Mouse (Mus musculus) Patski (cell line): ENCODE results near the gene Inpp5a. TPM values are rescaled to one million over a fixed set of nuclear protein-coding genes. Genes with fewer than 3 reads are reported as not detected.

Source experiments
- ATAC-seq: fragments of 100-300 bp; one replicate; pipeline ENCODE4 v1.8.0; 2021
- CTCF ChIA-PET: fragments of 350-600 bp; sonication (Branson Sonifier 250); formaldehyde crosslinking; loops from one replicate; lab custom pipeline; 2022; ENCODE audit warnings: inconsistent platforms; lab: Charles Lee
- POLR2A ChIA-PET: fragments of 350-600 bp; sonication (Branson Sonifier 250); formaldehyde crosslinking; loops from one replicate; lab custom pipeline; 2022; ENCODE audit warnings: antibody characterized with exemption, inconsistent platforms; lab: Charles Lee
- DNase-seq: peaks from one replicate; pipeline ENCODE4 v3.0.0-alpha.2; 2011; ENCODE audit warnings: low read depth, low spot score
- H3K27me3 ChIP-seq: fragments of 371-371 bp; one replicate; pipeline ENCODE4 v1.5.1; 2021
- CTCF ChIP-seq: fragments of 100-300 bp; IDR thresholded peaks from one replicate; pipeline ENCODE4 v1.5.1; 2021
- in situ Hi-C: fragments of 300-500 bp; cut with MboI; formaldehyde crosslinking; loops from 3 replicates; pipeline ENCODE4 v1.11.1; 2018; ENCODE audit warnings: low pct_unique_long_range_greater_than_20kb, mixed read lengths
- polyA plus RNA-seq: library from polyadenylated mRNA; unstranded; gene quantifications from one replicate; pipeline ENCODE4 v1.2.3, GENCODE M21; 2021

The Inpp5a gene
- polyA plus RNA-seq: 25.5 TPM

DNA sequence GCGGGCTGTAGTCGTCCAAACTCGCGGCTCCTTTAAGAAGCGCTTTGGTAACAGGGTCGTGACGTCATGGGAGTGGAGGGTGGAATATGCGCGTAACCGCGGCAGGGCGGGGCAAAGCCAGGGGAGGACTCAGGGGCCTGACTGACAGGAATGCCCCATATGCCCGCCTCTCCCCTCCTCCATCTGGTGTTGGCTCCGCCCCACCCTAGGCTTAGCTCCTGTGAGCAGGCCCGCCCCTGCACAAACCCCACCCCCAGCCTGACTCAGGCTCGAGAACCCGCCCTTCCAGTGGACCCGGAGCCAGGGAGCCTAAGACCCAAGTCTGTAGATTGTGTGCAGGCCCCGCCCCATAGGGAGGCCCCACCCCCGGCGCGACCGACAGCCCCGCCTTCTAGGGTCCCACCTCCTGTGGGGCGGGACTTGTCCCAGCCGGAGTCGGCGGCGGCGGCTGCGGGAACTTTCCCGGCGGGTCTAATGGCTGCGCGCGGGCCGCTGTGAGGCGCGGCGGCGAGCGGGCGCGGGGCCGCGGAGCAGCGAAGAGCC, at the start of gene Inpp5a:
TSS of gene Inpp5a (plus strand) at position 440 of the 543 bp plus-strand sequence.
- H3K27me3 ChIP-seq: no peaks in the 10 kb centered on the region
- POLR2A ChIA-PET: no interaction called here
- peak; percentile 97 for ATAC-seq
- CTCF ChIA-PET: interaction anchor here (1.5 to 5.3 kb wide), 3 partner anchors 26 to 86 kb away, joined by 3 to 28 read pairs (median 14); no protein-coding TSS in a partner anchor
- in situ Hi-C loops: no loop called here
- DNase-seq: peak; percentile 94
- TF ChIP-seq CTCF: no peak

DNA sequence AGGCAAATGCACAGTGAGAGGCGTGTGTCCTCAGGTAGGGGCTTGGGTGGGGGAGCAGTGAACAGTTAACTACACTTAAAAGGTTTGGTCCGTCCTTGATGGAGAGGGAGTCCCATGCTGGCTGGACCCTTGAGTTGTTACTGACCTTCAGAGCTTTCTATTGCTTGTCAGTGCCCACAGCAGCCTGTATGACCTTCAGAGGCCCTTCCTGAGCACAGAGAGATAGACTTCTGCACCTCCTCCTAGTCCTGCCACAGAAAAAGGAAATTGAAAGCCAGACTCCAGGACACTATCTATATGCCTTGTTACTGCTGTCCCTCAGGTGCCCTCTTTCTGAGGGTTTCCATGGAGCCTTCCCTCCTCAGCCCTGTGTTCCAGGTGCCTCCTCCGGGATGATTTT, 49.7 kb upstream of the Inpp5a start:
- ATAC-seq (no peak), DNase-seq (no peak)
- H3K27me3 ChIP-seq: no peaks in the 10 kb centered on the region
- CTCF ChIA-PET: no interaction called here
- in situ Hi-C loops: no loop called here
- POLR2A ChIA-PET: no interaction called here
- no peak for TF ChIP-seq CTCF

DNA sequence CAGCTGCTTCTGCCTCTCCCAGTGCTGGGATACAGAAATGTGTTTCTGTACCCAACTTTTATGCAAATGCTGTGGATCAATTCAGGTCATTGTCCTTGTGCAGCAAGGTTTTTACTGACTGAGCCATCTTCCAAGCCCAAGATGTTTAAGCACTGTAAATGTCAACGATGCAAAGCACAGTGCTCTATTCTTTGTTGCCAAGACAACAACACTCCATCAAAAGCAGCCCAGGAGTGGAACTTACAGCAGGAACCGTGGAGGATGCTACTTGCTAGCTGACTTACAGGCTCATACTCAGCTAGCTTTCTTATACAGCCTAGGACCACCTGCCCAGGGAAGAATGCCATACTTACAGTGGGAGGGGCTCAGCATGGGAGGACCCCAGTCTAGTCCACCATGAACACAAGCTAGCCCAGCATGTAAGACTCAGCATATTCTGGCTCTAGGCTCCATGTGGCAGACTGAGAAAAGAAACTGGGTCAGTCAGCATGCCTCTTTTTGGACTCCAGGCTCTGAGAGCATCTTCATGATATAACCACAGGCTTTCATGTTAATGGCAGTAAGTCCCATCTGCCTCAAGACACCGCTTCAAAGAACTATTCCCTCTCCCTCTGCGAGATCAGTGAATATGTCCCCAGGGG, 47.8 kb upstream of the Inpp5a start:
- CTCF ChIA-PET: interaction anchor here (3.0 kb wide), 1 partner anchor 14 kb away, joined by 11 read pairs; no protein-coding TSS in a partner anchor
- POLR2A ChIA-PET: no interaction called here
- in situ Hi-C loops: no loop called here
- ATAC-seq: no peak
- no peak for TF ChIP-seq CTCF
- DNase-seq: no peak
- no peaks in the 10 kb centered on the region for H3K27me3 ChIP-seq

DNA sequence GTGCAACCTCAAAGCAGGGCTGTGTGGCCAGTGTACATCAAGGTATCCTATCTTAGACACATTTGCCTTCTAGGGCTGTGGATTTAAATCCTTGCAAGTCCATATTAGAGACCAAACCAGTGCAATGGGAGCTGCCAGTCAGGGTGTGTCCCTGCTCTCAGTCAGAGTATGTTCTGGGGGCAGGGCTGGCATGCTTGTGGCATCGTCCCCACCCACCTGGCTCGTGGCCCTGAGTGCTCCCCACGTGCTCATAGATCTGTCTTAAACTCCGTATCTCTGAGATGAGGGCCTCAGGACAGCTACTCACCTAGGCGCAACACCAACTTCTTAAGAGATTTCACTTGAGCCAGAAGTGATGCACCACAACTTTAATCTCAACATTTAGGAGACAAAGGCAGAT, 46.1 kb upstream of the Inpp5a start:
- DNase-seq: no peak
- in situ Hi-C loops: no loop called here
- ATAC-seq: no peak
- no peak for TF ChIP-seq CTCF
- ChIA-PET CTCF (interaction anchor here (3.0 kb wide), 1 partner anchor 12 kb away, joined by 11 read pairs; no protein-coding TSS in a partner anchor), POLR2A (no interaction called here)
- no peaks in the 10 kb centered on the region for H3K27me3 ChIP-seq

DNA sequence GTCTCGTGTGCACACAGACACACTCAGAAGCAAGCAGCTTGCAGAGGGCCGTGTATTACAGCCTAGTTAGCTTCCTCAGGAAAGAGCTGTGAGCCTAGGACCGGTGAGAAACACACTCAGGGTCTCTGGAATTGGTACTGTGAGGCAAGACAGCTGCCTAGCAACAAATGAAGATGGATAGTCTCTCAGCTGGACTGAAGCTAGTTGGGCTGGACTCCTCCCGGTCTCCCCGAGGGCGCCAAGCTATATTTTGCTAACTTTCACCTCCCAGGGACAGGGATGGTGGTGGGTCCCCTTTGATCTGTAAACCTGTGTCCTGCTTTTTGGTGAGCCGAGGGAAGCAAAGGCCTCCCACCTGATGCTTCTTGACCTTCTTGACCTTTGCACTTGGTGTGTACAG, 41.9 kb upstream of the Inpp5a start:
- ATAC-seq (no peak), DNase-seq (no peak)
- H3K27me3 ChIP-seq: no peaks in the 10 kb centered on the region
- POLR2A ChIA-PET: interaction anchor here (0.9 to 1.2 kb wide), 2 partner anchors 9 to 43 kb away, joined by 3 read pairs; no protein-coding TSS in a partner anchor
- CTCF ChIA-PET: interaction anchor here (0.9 to 1.9 kb wide), 6 partner anchors 9 to 33 kb away, joined by 3 to 7 read pairs (median 3); no protein-coding TSS in a partner anchor
- in situ Hi-C loops: no loop called here
- no peak for TF ChIP-seq CTCF

DNA sequence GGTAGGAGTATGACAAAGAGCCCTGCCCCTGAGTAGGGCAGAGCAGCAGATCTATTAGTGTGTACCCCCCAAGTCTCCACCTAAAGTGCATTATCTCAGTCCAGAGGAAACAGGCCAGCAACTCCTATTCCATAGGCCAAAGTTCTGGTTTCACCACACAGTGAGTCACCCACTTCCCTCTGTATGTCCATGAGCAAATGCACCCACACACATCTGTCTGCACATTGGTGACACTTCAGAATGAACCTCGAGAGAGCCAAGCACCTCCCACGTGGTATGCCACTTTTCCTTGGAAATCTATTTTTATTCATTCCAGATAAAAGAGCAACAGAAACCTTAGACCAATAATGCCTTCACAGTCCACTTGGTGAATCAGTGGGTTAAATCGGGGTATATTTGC, 38.3 kb upstream of the Inpp5a start:
- CTCF ChIA-PET: no interaction called here
- POLR2A ChIA-PET: no interaction called here
- no peak for DNase-seq
- in situ Hi-C loops: no loop called here
- no peak for TF ChIP-seq CTCF
- ATAC-seq: no peak
- no peaks in the 10 kb centered on the region for H3K27me3 ChIP-seq

DNA sequence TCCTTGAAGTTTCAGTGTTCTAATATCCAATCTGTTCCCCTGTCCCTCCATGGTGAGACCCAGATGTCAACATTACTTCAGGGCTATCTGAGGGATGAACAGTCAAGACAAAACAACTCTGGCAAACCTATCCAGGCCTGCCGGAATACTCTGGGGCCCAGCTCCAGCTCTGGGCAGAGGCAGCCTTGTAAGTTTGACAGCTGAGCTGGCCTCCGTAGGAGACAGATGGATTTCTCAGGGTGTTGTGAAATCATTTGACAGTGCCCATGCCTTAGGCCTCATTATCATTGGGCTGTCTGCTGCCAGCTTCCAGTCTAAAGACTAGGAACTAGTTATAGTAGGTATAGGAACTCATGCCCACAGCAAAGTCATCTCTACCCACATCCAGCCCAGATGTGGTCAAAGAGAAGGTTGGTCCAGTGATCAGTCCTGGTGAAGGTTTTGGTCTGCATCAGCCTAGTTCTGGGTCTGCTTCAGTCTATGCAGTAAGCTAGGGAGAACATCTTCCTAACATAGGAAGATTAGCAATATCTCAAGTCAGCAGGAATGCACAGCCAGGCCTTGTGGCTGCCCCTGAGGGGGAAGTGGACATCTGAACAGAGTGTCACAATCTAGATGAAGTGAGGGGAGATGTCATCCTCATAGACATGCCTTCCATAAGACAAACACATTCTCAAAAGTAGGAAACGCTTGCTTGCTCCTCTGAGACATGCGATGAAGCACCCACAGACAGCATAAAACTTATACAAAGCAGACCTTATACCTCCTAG, 34.4 kb upstream of the Inpp5a start:
- no peak for ATAC-seq
- no peak for TF ChIP-seq CTCF
- H3K27me3 ChIP-seq: no peaks in the 10 kb centered on the region
- CTCF ChIA-PET: interaction anchor here (1.6 to 2.3 kb wide), 2 partner anchors 13 to 42 kb away, joined by 4 to 11 read pairs; no protein-coding TSS in a partner anchor
- DNase-seq: no peak
- in situ Hi-C loops: no loop called here
- POLR2A ChIA-PET: no interaction called here

DNA sequence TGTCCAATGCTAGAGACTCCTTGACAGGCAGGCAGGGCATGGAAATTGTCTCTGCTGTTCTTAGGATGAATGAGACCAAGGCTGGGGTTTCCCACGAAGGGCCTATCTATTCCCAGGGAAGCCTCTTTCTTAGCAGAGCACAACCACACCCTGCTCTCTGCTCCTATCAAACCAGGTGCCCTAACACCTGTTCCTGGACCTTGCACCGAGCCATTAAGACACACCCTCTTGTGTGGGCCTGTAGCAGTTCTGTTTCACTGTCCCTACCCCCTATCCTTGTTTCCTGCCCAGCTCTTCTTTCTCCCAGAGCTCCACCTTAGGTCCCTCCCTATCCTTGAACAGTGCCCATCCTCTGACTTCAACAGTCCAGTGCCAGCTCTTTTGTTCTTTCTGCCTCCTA, 31.9 kb upstream of the Inpp5a start:
- CTCF ChIA-PET: no interaction called here
- in situ Hi-C loops: no loop called here
- no peak for TF ChIP-seq CTCF
- no peak for ATAC-seq
- POLR2A ChIA-PET: interaction anchor here (1.3 kb wide), 1 partner anchor 12 kb away, joined by 3 read pairs; no protein-coding TSS in a partner anchor
- DNase-seq: no peak
- H3K27me3 ChIP-seq: no peaks in the 10 kb centered on the region

DNA sequence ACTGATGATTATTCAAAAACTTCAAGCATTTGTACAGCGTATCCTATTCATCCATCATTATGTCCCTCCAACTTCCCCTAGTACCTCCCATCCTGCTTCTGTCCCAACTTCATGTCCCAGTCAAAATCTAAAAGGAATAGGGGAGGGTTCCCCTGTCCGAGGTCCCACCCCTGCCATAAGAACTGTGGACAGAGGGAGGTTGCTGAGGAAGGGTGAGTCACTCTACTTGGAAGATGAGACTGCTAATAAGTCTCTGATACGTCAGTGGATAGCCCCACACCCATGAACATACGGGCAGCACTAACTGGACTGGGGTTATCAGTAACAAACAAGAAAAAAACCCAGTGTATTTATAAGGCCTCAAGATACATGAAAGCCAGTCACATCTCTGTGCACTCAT, 29.0 kb upstream of the Inpp5a start:
- in situ Hi-C loops: no loop called here
- DNase-seq (no peak), ATAC-seq (no peak)
- H3K27me3 ChIP-seq: no peaks in the 10 kb centered on the region
- no peak for TF ChIP-seq CTCF
- ChIA-PET POLR2A (interaction anchor here (1.0 kb wide), 1 partner anchor 8 kb away, joined by 3 read pairs; no protein-coding TSS in a partner anchor), CTCF (no interaction called here)

DNA sequence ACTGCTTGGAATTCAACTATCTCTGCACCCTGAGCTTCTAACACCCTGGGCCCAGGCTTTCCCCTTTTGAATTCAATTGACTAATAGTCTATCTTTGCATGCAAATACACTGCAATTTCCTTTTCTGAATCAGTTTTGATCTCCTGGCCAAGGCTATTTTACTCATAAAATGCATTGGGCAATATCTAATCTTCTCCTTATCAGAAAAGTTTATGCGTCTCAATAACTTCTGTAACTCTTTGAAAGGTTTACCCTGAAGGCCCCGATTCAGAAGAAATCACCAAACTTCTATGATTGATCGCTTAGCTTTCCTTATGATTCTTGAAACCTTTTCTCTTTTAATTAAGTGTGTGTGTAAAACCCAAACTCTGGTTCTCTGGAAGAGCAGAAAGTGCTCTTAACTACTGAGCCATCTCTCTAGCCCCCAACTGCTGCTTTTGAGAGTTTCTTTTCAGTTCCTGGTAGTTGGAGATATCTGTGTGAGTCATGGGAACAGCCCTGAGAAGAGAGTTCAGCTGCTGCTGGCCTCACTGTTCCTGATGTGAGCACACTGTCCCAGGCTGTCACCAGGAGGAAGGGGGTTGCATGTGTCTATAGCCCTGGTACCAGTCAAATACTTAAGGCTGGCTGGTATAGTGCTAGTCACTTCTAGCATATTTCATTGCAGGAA, 27.9 kb upstream of the Inpp5a start:
- ATAC-seq (no peak), DNase-seq (no peak)
- ChIA-PET POLR2A (interaction anchor here (1.0 kb wide), 1 partner anchor 9 kb away, joined by 3 read pairs; no protein-coding TSS in a partner anchor), CTCF (interaction anchor here (1.2 to 2.1 kb wide), 2 partner anchors 13 to 33 kb away, joined by 3 to 4 read pairs; no protein-coding TSS in a partner anchor)
- in situ Hi-C loops: no loop called here
- H3K27me3 ChIP-seq: no peaks in the 10 kb centered on the region
- TF ChIP-seq CTCF: no peak
